Mouse (Mus musculus): ENCODE data around the gene Hoxb5.

Hoxb5 gene

DNA sequence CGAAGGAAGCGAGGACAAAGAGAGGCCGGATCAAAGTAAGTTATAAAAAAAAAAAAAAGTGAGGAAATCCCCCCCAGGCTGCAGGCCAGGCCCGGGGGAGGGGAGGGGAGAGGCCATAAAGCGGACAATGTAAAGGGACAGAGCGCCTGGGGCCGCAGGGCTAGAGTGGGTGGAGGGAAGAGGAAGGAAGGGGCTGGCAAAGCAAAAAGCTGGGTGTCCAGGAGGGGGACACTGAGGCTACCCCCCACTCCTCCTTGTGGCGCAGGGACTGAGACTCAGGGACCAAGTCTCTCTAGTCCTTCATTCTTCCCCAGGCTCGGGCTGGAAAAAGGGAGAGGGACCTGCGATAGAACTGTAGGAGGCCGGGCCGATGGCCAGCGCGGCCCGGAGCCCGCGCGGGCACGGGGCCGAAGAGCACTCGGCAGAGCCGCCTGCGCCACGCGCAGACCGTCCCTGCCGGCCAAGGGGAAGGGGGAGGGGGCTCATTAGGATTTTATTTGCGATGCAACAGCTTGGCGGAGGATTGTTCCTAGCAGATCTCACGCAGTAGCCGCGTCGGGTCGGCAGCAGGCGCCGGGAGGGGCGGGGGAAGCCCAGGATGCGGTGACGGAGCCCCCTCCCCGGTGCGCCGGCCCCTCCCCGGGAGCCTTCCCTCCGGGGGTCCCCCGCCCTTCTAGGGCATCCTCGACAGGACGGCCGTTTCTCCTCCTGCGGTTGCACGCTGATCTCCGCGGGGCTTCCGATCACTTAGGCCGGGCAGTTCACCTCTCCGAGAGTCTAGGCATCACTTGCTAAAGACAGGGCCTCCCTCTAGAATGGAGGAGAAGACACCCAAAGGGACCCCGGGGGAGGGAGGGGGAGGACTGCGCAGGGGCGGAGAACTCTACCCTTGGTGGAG lies 30.9 kb upstream of the Hoxb5 start:
- DNase-seq = no peak

- no peak for DNase-seq
These were observed 28.7 kb upstream of the Hoxb5 start for GRCm38 (mm10) chr11:96274428-96274827.

DNA sequence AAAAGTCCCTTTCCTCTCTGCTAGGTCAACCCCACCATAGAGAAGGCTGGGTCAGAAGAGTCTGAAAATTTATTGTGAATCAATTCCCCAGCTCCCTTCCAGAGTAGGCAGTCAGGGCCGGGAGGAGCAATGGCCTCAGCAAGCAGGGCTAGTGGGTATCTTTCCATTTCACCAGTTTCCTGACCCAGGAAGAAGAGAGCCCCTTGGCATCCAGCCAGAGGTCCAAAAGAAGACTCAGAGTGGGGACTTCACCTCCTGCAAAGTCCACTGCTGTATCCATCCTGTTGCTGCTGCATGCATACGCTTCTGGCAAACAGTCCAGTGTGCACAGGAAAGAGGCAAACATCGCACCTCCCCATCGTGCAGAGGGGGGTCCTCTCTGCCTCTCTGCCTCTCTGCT lies 27.2 kb upstream of the Hoxb5 start:
- DNase-seq = no peak

GRCm38 (mm10) chr11:96277151-96278044 lies 25.7 kb upstream of the Hoxb5 start:
- DNase-seq = no peak

- no peak for DNase-seq
These were observed 24.8 kb upstream of the Hoxb5 start for GRCm38 (mm10) chr11:96278324-96278723.

- peak; percentile 92 for DNase-seq
These were observed 24.4 kb upstream of the Hoxb5 start for GRCm38 (mm10) chr11:96278773-96279172.

- no peak for DNase-seq
These were observed 23.5 kb upstream of the Hoxb5 start for GRCm38 (mm10) chr11:96279421-96280233.

DNA sequence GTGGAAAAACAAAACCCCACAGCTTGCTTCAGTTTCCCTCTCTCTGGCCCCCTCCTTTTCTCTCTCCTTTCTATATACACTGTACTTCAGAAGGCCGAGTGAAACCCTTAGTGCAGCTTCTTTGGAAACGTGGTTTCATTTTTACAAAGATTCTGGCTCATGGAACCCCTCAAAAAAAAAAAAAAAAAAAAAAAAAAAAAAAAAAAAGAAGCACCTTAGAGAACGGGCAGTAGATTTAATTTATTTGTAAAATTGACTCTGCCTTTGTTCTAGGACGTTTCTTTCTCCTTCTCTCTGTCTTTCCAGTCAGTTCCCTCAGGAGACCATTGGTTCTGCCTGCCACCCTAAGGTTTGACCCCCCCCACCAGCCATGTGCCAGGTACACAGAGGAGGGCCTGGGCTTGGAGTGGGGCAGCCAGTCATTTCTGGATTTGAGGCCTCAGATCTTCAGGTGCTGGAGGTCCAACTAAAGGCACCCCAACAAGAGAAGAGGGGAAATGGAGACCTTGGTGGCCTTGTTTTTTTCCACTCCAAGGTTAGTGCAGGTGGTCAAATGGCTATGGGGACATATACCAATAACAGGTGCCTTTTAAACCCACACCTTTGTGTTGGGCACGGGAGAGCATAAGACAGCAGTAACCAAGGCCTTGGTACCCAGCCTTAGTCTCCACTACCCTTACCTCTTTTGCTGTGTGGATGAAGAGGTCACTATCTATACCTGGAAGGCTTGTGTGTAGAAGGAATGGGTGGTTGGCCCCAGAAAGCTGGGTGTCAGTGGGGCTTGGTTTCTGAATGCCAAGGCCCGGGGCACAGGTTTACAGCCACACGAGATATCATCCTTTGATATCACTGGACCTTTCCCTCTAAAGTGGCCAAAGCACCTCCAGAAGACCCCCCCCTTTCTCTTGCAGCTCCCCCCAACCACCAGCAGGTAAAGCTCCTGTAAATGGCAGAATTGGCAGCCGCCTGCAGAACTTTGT lies 22.4 kb upstream of the Hoxb5 start:
- no peak for DNase-seq

GRCm38 (mm10) chr11:96281396-96281795 lies 21.7 kb upstream of the Hoxb5 start:
- DNase-seq = no peak

DNA sequence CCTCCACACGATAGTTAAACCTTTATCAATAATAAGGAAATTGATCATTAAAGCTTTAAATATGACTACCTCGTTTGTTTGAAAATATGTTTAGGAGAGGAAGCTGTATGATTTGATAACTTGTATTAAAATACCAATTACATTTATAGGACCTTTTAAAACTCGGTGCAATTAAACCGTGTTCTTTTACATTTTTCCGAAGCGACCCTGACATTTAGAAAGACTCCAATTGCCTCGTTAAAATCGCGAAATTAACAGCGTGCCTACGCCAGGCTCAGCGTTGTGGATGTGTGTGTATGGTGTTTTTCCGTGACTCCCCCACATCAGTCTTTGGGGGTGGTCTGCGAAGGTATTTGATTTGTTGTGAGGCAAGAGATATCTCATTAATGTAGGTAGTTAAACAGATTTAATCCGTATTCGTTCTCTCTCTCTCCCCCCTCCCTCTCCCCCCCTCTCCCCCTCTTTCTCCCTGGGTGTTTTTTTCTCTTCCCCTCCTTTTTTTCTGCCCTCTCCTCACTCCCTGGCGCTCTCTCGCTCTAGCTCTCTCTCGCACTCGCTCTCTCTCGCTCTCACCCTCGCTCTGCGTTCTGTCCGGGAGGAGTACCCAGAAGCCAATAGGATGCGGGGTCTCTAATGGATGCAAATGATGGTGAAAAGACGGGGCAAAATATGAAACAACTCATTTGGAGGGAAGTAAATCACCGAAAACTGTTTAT lies 21.1 kb upstream of the Hoxb5 start, which contains the start of gene Hoxb8:
Hoxb8 (plus strand) TSS at position 51 of the 716 bp plus-strand sequence.
- no peak for DNase-seq

DNA sequence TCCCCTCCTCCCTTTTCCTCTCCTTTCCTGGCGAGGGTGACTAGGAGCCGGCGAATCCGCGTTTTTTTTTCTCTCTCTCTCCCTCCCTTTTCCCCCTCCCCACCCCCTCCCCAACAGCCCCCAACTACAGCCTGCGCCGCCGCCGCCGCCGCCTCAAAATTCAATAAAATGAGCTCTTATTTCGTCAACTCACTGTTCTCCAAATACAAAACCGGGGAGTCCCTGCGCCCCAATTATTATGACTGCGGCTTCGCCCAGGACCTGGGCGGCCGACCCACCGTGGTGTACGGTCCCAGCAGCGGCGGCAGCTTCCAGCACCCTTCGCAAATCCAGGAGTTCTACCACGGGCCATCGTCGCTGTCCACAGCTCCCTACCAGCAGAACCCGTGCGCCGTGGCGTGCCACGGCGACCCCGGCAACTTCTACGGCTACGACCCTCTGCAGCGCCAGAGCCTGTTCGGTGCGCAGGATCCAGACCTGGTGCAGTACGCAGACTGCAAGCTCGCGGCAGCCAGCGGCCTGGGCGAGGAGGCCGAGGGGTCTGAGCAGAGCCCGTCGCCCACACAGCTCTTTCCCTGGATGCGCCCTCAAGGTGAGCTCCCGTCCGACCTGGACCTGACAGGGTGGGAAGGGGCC lies 20.2 kb upstream of the Hoxb5 start:
- DNase-seq = no peak

GRCm38 (mm10) chr11:96284041-96284749 lies 18.9 kb upstream of the Hoxb5 start:
- peak; percentile 63 for DNase-seq

DNA sequence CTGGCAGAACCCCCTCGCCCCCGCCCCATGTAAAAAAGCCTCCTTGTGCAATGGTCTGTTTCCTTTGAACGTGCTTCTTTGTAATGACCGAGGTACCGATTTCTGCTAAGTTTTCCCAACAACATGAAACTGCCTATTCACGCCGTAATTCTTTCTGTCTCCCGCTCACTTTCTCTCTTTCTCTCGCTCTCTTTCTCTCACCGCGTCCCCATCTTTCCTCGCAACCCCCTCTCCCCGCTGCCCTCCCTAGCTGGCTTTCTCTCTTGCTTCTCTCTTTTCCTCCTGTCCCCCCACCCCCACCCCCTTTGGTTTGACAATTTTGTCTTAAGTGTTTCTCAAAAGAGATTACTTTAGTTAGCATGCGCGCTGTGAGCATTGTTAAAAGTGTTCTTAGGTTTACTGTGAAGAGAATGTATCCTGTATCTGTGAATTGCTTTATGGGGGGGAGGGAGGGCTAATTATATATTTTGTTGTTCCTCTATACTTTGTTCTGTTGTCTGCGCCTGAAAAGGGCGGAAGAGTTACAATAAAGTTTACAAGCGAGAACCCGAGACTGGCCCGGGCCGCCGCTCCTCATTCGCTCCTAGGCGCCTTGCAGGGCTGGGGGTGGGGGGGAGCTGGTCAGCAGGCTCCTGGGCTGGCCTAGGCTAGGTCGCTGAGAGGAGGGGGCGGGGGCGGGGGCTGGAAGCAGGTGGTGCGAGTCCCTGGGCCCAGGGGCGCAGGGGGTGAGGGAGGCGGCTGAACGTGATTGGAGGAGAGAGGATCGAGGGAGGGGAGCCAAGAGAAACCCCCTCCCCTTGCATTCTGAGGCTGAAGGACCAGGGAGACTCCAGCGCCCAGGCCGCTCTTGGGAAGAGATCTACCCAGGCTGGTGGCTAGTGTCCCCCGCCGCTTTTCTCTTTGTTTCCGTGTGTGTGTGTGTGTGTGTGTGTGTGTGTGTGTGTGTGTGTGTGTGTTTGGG lies 18.1 kb upstream of the Hoxb5 start:
- DNase-seq = no peak

DNA sequence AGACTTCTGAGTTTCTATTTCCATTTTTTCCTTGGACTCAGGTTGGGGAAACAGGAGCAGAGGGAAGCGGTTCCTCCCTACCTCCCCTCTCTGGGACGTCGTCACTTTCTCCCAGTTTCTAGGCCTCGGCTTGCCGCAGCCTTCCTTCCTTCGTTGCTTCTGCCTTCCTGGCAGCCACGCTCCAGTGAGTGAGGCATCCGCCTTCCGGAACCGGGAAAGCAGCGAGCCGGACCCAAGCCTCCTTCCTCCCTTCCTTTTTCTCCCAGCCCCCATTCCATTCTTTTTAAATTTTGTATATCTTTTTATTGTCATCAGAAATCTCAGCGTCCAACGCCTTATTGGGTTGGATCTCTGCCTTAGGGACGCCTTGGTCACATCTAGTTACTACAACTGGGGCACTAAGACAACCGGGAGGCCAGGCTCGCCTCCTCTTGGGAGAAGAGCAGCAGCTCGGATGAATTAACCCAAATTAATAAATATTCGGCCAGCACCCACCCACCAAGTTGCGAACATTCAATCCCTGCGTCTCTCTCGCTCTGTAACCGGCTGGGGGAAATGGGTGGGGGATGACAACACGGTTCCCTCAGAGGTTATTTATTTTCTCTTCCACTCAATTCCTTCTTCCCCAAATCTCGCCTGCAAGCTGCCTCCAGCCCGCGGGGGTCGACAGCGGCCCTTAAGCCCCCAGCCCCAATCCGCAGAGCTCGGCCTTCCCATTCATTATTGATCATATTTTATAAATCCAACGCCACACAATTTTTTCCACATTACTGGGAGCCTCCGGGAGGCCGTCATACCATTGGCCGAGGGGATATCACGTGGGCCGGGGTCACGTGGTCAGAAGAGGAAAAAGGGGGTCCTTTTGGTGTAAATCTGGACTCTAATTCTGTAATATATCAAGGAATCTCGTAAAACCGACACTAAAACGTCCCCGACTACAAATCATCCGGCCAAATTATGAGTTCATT lies 17.1 kb upstream of the Hoxb5 start, which contains the start of gene Hoxb7:
Hoxb7 (plus strand) TSS at position 853 of the 968 bp plus-strand sequence.
- peak; percentile 62 for DNase-seq

DNA sequence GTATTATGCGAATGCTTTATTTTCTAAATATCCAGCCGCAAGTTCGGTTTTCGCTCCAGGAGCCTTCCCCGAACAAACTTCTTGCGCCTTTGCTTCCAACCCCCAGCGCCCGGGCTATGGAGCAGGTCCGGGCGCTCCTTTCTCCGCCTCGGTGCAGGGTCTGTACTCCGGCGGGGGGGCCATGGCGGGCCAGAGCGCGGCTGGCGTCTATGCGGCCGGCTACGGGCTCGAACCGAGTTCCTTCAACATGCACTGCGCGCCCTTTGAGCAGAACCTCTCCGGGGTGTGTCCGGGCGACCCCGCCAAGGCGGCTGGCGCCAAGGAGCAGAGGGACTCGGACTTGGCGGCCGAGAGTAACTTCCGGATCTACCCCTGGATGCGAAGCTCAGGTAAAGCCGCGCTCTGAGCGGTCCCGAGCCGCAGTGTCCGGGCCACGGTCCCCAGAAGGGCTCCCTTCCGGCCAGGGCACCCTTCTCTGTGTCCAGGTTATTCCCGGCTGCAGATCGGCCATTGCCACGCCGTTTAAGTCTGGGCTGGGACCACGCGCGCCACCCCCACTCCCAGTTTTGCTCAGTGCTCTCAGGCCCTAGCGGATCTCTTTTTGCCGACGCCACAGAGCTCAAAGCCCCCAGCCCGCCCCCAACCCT lies 16.3 kb upstream of the Hoxb5 start:
- no peak for DNase-seq

DNA sequence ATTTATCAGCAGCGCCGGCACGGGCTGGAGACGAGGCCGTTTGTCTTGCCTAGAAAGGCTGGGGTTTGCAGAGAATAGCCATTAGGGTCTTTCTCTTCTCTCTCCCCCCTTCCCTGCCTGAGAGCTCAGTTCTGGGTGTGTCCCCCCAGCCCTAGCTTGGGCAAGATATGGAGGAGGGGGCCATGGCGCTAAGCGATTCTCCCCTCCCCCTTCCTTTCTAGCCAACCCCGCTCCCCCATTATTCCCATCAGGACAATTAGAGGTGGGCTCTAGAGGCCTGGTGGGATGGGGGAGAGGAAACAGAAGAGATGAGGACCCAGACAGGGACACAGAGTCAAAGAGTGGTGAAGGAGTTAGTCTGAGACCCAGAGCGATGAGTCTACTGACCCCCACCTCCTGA lies 15.7 kb upstream of the Hoxb5 start:
- no peak for DNase-seq
